Mouse (Mus musculus): ENCODE measurements around the gene Ap1g2. TPM values are rescaled to one million over a fixed set of nuclear protein-coding genes. Genes with fewer than 3 reads are reported as not detected.

Gene Ap1g2
- polyA plus RNA-seq, 1 experiment = 2.4 TPM

GRCm38 (mm10) chr14:55135676-55136075 is 29.3 kb upstream of the Ap1g2 start:
- H3K9me3 ChIP-seq (ENCODE audit: control insufficient read depth, low read length) = no peaks in the 10 kb centered on the region
- no peaks in the 10 kb centered on the region for H3K4me1 ChIP-seq (ENCODE audit: control insufficient read depth)
- H3K27me3 ChIP-seq (ENCODE audit: control insufficient read depth) = peaks cover 2% of the 10 kb centered on the region; the same call in 1 of the 2 replicates
- no peak overlapping the region for H3K4me3 ChIP-seq (replicated peaks)
- H3K36me3 ChIP-seq (ENCODE audit: control insufficient read depth) = no peaks in the 10 kb centered on the region
- TF ChIP-seq TAL1 (IDR thresholded peaks at IDR 0.05; ENCODE audit: low read length) (no peak), GATA1 (IDR thresholded peaks at IDR 0.05; ENCODE audit: low read length) (no peak)

- H3K4me1 ChIP-seq (ENCODE audit: control insufficient read depth) = no peaks in the 10 kb centered on the region
- H3K27me3 ChIP-seq (ENCODE audit: control insufficient read depth) = peaks cover 12% of the 10 kb centered on the region
- no peaks in the 10 kb centered on the region for H3K9me3 ChIP-seq (ENCODE audit: control insufficient read depth, low read length)
- TF ChIP-seq TAL1 (IDR thresholded peaks at IDR 0.05; ENCODE audit: low read length) = no peak
- no peak for TF ChIP-seq GATA1 (IDR thresholded peaks at IDR 0.05; ENCODE audit: low read length)
- H3K4me3 ChIP-seq (replicated peaks) = no peak overlapping the region
- no peaks in the 10 kb centered on the region for H3K36me3 ChIP-seq (ENCODE audit: control insufficient read depth)
Measured at GRCm38 (mm10) chr14:55126521-55126920, 20.1 kb upstream of the Ap1g2 start.

- TF ChIP-seq GATA1 (IDR thresholded peaks at IDR 0.05; ENCODE audit: low read length) = no peak
- no peak for TF ChIP-seq TAL1 (IDR thresholded peaks at IDR 0.05; ENCODE audit: low read length)
- H3K4me1 ChIP-seq (ENCODE audit: control insufficient read depth) = no peaks in the 10 kb centered on the region
- H3K36me3 ChIP-seq (ENCODE audit: control insufficient read depth) = no peaks in the 10 kb centered on the region
- H3K4me3 ChIP-seq (replicated peaks) = no peak overlapping the region
- no peaks in the 10 kb centered on the region for H3K9me3 ChIP-seq (ENCODE audit: control insufficient read depth, low read length)
- H3K27me3 ChIP-seq (ENCODE audit: control insufficient read depth) = peaks cover 12% of the 10 kb centered on the region
Measured at GRCm38 (mm10) chr14:55125711-55126110, 19.3 kb upstream of the Ap1g2 start.

- TF ChIP-seq TAL1 (IDR thresholded peaks at IDR 0.05; ENCODE audit: low read length) (no peak), GATA1 (IDR thresholded peaks at IDR 0.05; ENCODE audit: low read length) (no peak)
- no peaks in the 10 kb centered on the region for H3K4me1 ChIP-seq (ENCODE audit: control insufficient read depth)
- H3K9me3 ChIP-seq (ENCODE audit: control insufficient read depth, low read length) = no peaks in the 10 kb centered on the region
- H3K27me3 ChIP-seq (ENCODE audit: control insufficient read depth) = peaks cover 28% of the 10 kb centered on the region
- no peak overlapping the region for H3K4me3 ChIP-seq (replicated peaks)
- no peaks in the 10 kb centered on the region for H3K36me3 ChIP-seq (ENCODE audit: control insufficient read depth)
Measured at GRCm38 (mm10) chr14:55122359-55122758, 16.0 kb upstream of the Ap1g2 start.

- Histone ChIP-seq H3K9me3 (ENCODE audit: control insufficient read depth, low read length) (no peaks in the 10 kb centered on the region), H3K4me1 (ENCODE audit: control insufficient read depth) (no peaks in the 10 kb centered on the region), H3K36me3 (ENCODE audit: control insufficient read depth) (no peaks in the 10 kb centered on the region), H3K27me3 (ENCODE audit: control insufficient read depth) (peaks cover 33% of the 10 kb centered on the region), H3K4me3 (replicated peaks) (no peak overlapping the region)
- TF ChIP-seq GATA1 (IDR thresholded peaks at IDR 0.05; ENCODE audit: low read length) (no peak), TAL1 (IDR thresholded peaks at IDR 0.05; ENCODE audit: low read length) (no peak)
Measured at GRCm38 (mm10) chr14:55121947-55122346, 15.6 kb upstream of the Ap1g2 start.

- H3K4me1 ChIP-seq (ENCODE audit: control insufficient read depth) = peaks cover 4% of the 10 kb centered on the region
- peaks cover 56% of the 10 kb centered on the region for H3K27me3 ChIP-seq (ENCODE audit: control insufficient read depth)
- no peak overlapping the region for H3K4me3 ChIP-seq (replicated peaks)
- peaks cover 3% of the 10 kb centered on the region; the same call in 1 of the 2 replicates for H3K9me3 ChIP-seq (ENCODE audit: control insufficient read depth, low read length)
- no peaks in the 10 kb centered on the region for H3K36me3 ChIP-seq (ENCODE audit: control insufficient read depth)
- no peak for TF ChIP-seq TAL1 (IDR thresholded peaks at IDR 0.05; ENCODE audit: low read length)
- TF ChIP-seq GATA1 (IDR thresholded peaks at IDR 0.05; ENCODE audit: low read length) = no peak
Measured at GRCm38 (mm10) chr14:55119421-55120134, 13.2 kb upstream of the Ap1g2 start.

GRCm38 (mm10) chr14:55118852-55119251 is 12.5 kb upstream of the Ap1g2 start:
- no peak for TF ChIP-seq GATA1 (IDR thresholded peaks at IDR 0.05; ENCODE audit: low read length)
- peaks cover 5% of the 10 kb centered on the region for H3K4me1 ChIP-seq (ENCODE audit: control insufficient read depth)
- no peaks in the 10 kb centered on the region for H3K36me3 ChIP-seq (ENCODE audit: control insufficient read depth)
- peaks cover 64% of the 10 kb centered on the region for H3K27me3 ChIP-seq (ENCODE audit: control insufficient read depth)
- peaks cover 4% of the 10 kb centered on the region; the same call in 1 of the 2 replicates for H3K9me3 ChIP-seq (ENCODE audit: control insufficient read depth, low read length)
- H3K4me3 ChIP-seq (replicated peaks) = no peak overlapping the region

- no peaks in the 10 kb centered on the region for H3K36me3 ChIP-seq (ENCODE audit: control insufficient read depth)
- H3K4me3 ChIP-seq (replicated peaks) = no peak within 1 kb of the TSS
- peaks cover 5% of the 10 kb centered on the region for H3K4me1 ChIP-seq (ENCODE audit: control insufficient read depth)
- peaks cover 4% of the 10 kb centered on the region; the same call in 1 of the 2 replicates for H3K9me3 ChIP-seq (ENCODE audit: control insufficient read depth, low read length)
- TF ChIP-seq TAL1 (IDR thresholded peaks at IDR 0.05; ENCODE audit: low read length) (no peak), GATA1 (IDR thresholded peaks at IDR 0.05; ENCODE audit: low read length) (no peak)
- peaks cover 70% of the 10 kb centered on the region for H3K27me3 ChIP-seq (ENCODE audit: control insufficient read depth)
Measured at GRCm38 (mm10) chr14:55116425-55117200, 10.2 kb upstream of the Ap1g2 start, which contains the start of gene Jph4. TSS of gene Jph4 (minus strand) at chr14:55116935.

- no peak overlapping the region for H3K4me3 ChIP-seq (replicated peaks)
Measured at GRCm38 (mm10) chr14:55115846-55116245, 9.5 kb upstream of the Ap1g2 start.

More at GRCm38 (mm10) chr14:55115846-55116245, 9.5 kb upstream of the Ap1g2 start:
- no peak for TF ChIP-seq GATA1 (IDR thresholded peaks at IDR 0.05; ENCODE audit: low read length)
- no peak for TF ChIP-seq TAL1 (IDR thresholded peaks at IDR 0.05; ENCODE audit: low read length)
- peaks cover 4% of the 10 kb centered on the region; the same call in 1 of the 2 replicates for H3K9me3 ChIP-seq (ENCODE audit: control insufficient read depth, low read length)
- peaks cover 76% of the 10 kb centered on the region for H3K27me3 ChIP-seq (ENCODE audit: control insufficient read depth)
- no peaks in the 10 kb centered on the region for H3K36me3 ChIP-seq (ENCODE audit: control insufficient read depth)
- H3K4me1 ChIP-seq (ENCODE audit: control insufficient read depth) = peaks cover 5% of the 10 kb centered on the region

All from erythroblast, embryonic 14.5 days (primary cell).